Mouse (Mus musculus) thymus, adult 2 months (tissue): ENCODE results near the gene Trpc4ap. TPM values are rescaled to one million over a fixed set of nuclear protein-coding genes. Genes with fewer than 3 reads are reported as not detected.
"Not testable (repeated sequence)": the region's sequence is repeated elsewhere in the genome, so short reads cannot be mapped to it uniquely, and the experiment has no call there.

ENCODE experiments used
- DNase-seq: peaks from one replicate; pipeline ENCODE4 v3.0.0; 2021
- H3K27ac ChIP-seq: fragments of 200-500 bp; 2 replicates; pipeline ENCODE4 v1.5.1; 2012; ENCODE audit warnings: low read length, control low read depth; ENCODE audit not compliant: control insufficient read depth, insufficient read depth
- H3K27me3 ChIP-seq: fragments of 200-500 bp; 2 replicates; pipeline ENCODE4 v1.6.1; 2012; ENCODE audit warnings: mild to moderate bottlenecking, low read length, moderate library complexity, mixed read lengths; ENCODE audit not compliant: control insufficient read depth, insufficient read depth
- H3K36me3 ChIP-seq: fragments of 200-500 bp; 2 replicates; pipeline ENCODE4 v1.6.1; 2012; ENCODE audit warnings: mild to moderate bottlenecking, low read length, moderate library complexity; ENCODE audit not compliant: control insufficient read depth, insufficient read depth
- H3K4me1 ChIP-seq: fragments of 200-500 bp; replicated peaks from 2 replicates; pipeline ENCODE4 v1.6.1; 2012; ENCODE audit warnings: low read length; ENCODE audit not compliant: control insufficient read depth, insufficient read depth
- H3K4me3 ChIP-seq: fragments of 200-500 bp; 2 replicates; pipeline ENCODE4 v1.5.1; 2012; ENCODE audit warnings: mild to moderate bottlenecking, low read length, control low read depth, moderate library complexity; ENCODE audit not compliant: control insufficient read depth, insufficient read depth
- CTCF ChIP-seq: fragments of 200-500 bp; IDR thresholded peaks from 2 replicates; pipeline ENCODE4 v1.5.1; 2012; ENCODE audit warnings: mild to moderate bottlenecking, control low read depth, low read length, moderate library complexity, borderline replicate concordance; ENCODE audit not compliant: control insufficient read depth, poor library complexity, insufficient read depth; ENCODE audit errors: extremely low read depth
- POLR2A ChIP-seq: fragments of 200-500 bp; IDR thresholded peaks from 2 replicates; pipeline ENCODE4 v1.6.1; 2012; ENCODE audit warnings: mild to moderate bottlenecking, low read length, control low read depth, moderate library complexity; ENCODE audit not compliant: control insufficient read depth, poor library complexity, insufficient read depth; ENCODE audit errors: extremely low read depth
- WGBS: fragments of 180-500 bp; shearing (Covaris S2); methylation state at CpG from one replicate; pipeline ENCODE4 v1.1.7; 2018; 5-methylcytosine and 5-hydroxymethylcytosine counted together
- polyA plus RNA-seq: library from polyadenylated mRNA; depleted of rRNA; stranded (reverse); fragments of >200 nt; gene quantifications from 2 replicates; pipeline ENCODE4 v1.2.3, GENCODE M21; 2012

Trpc4ap gene
- polyA plus RNA-seq, 1 experiment: 518 TPM

- no peak for DNase-seq
- WGBS: 48% methylated on average over 6 of the region's 6 CpGs
- H3K4me1 ChIP-seq: peaks cover 8% of the 10 kb centered on the region
- H3K27me3 ChIP-seq: no peaks in the 10 kb centered on the region; the same call in 1 of the 2 replicates
- H3K27ac ChIP-seq: no peak overlapping the region
- H3K36me3 ChIP-seq: no peaks in the 10 kb centered on the region
- no peak overlapping the region for H3K4me3 ChIP-seq
- TF ChIP-seq POLR2A (no peak), CTCF (no peak)
Measured at GRCm38 (mm10) chr2:155616971-155617370, 75.2 kb downstream of the Trpc4ap start.

- 68% methylated on average over 8 of the region's 8 CpGs for WGBS
- no peak for DNase-seq
- H3K36me3 ChIP-seq: no peaks in the 10 kb centered on the region
- H3K27ac ChIP-seq: no peak overlapping the region
- H3K4me1 ChIP-seq: peaks cover 8% of the 10 kb centered on the region
- no peak overlapping the region for H3K4me3 ChIP-seq
- no peaks in the 10 kb centered on the region; the same call in 1 of the 2 replicates for H3K27me3 ChIP-seq
- TF ChIP-seq CTCF (no peak), POLR2A (no peak)
Measured at GRCm38 (mm10) chr2:155613953-155614352, 78.2 kb downstream of the Trpc4ap start.

GRCm38 (mm10) chr2:155613326-155613755 lies 78.8 kb downstream of the Trpc4ap start:
- Histone ChIP-seq H3K36me3 (no peaks in the 10 kb centered on the region), H3K4me1 (peaks cover 8% of the 10 kb centered on the region), H3K27me3 (no peaks in the 10 kb centered on the region; the same call in 1 of the 2 replicates), H3K27ac (no peak overlapping the region), H3K4me3 (no peak overlapping the region)
- TF ChIP-seq POLR2A (no peak), CTCF (no peak)
- DNase-seq: peak; percentile 55
- WGBS: 11% methylated on average over 20 of the region's 20 CpGs

GRCm38 (mm10) chr2:155611834-155612550 lies 80.2 kb downstream of the Trpc4ap start:
- H3K4me1 ChIP-seq: peaks cover 8% of the 10 kb centered on the region
- no peaks in the 10 kb centered on the region for H3K36me3 ChIP-seq
- TF ChIP-seq POLR2A: no peak
- no peak for TF ChIP-seq CTCF
- WGBS: 93% methylated on average over 9 of the region's 9 CpGs
- DNase-seq: no peak
- no peak overlapping the region for H3K4me3 ChIP-seq
- H3K27me3 ChIP-seq: no peaks in the 10 kb centered on the region; the same call in 1 of the 2 replicates
- H3K27ac ChIP-seq: no peak overlapping the region

GRCm38 (mm10) chr2:155610978-155611377 lies 81.2 kb downstream of the Trpc4ap start, which contains the start of gene Myh7b:
TSS of gene Myh7b (plus strand) at chr2:155611212.
- WGBS: 64% methylated on average over 4 of the region's 4 CpGs
- Histone ChIP-seq H3K27ac (no peak within 1 kb of the TSS), H3K27me3 (no peaks in the 10 kb centered on the region; the same call in 1 of the 2 replicates), H3K4me1 (peaks cover 8% of the 10 kb centered on the region), H3K4me3 (no peak within 1 kb of the TSS), H3K36me3 (no peaks in the 10 kb centered on the region)
- TF ChIP-seq POLR2A (no peak), CTCF (no peak)
- no peak for DNase-seq

GRCm38 (mm10) chr2:155606360-155606759 lies 85.8 kb downstream of the Trpc4ap start:
- no peak overlapping the region for H3K27ac ChIP-seq
- WGBS: 81% methylated on average over 4 of the region's 4 CpGs

GRCm38 (mm10) chr2:155605236-155605589 lies 87.0 kb downstream of the Trpc4ap start:
- H3K27me3 ChIP-seq, H3K27ac ChIP-seq, DNase-seq, H3K36me3 ChIP-seq, H3K4me1 ChIP-seq, H3K4me3 ChIP-seq: not testable (repeated sequence)
- 93% methylated on average over 4 of the region's 4 CpGs for WGBS

More at GRCm38 (mm10) chr2:155606360-155606759, 85.8 kb downstream of the Trpc4ap start:
- Histone ChIP-seq H3K27me3 (no peaks in the 10 kb centered on the region), H3K36me3 (no peaks in the 10 kb centered on the region), H3K4me1 (no peaks in the 10 kb centered on the region), H3K4me3 (no peak overlapping the region)
- no peak for DNase-seq
- TF ChIP-seq CTCF: no peak
- TF ChIP-seq POLR2A: no peak
